Mouse (Mus musculus): ENCODE data around the gene Gm826.

- TF ChIP-seq CTCF (IDR thresholded peaks at IDR 0.05; ENCODE audit: extremely low read depth, insufficient read length, insufficient replicate concordance, low read depth, low read length), result no peak
- TF ChIP-seq POLR2A (IDR thresholded peaks at IDR 0.05; ENCODE audit: low read depth, low read length), result no peak
Observed at GRCm38 (mm10) chr2:160364128-160364650, 30.2 kb upstream of the Gm826 start.

All from small intestine, adult 2 months (tissue).